Mouse (Mus musculus) c-Kit-positive CD71-negative TER-119-negative erythroid progenitor cells, embryonic 14.5 days (primary cell): ENCODE results near the gene Wdr83.

Source experiments
- DNase-seq: peaks from one replicate; pipeline ENCODE4 v3.0.0-alpha.2; 2013; ENCODE audit warnings: low read depth

Wdr83 gene

GRCm38 (mm10) chr8:85034764-85035163 lies 46.3 kb downstream of the Wdr83 start:
- peak; percentile 85 for DNase-seq

GRCm38 (mm10) chr8:85033867-85034266 lies 47.2 kb downstream of the Wdr83 start:
- no peak for DNase-seq

GRCm38 (mm10) chr8:85032622-85033311 lies 48.3 kb downstream of the Wdr83 start:
- no peak for DNase-seq

GRCm38 (mm10) chr8:85029271-85029670 lies 51.8 kb downstream of the Wdr83 start:
- no peak for DNase-seq

- DNase-seq: no peak
These were observed 53.2 kb downstream of the Wdr83 start for GRCm38 (mm10) chr8:85027922-85028321.

- DNase-seq: no peak
These were observed 53.6 kb downstream of the Wdr83 start for GRCm38 (mm10) chr8:85027516-85027855.

DNA sequence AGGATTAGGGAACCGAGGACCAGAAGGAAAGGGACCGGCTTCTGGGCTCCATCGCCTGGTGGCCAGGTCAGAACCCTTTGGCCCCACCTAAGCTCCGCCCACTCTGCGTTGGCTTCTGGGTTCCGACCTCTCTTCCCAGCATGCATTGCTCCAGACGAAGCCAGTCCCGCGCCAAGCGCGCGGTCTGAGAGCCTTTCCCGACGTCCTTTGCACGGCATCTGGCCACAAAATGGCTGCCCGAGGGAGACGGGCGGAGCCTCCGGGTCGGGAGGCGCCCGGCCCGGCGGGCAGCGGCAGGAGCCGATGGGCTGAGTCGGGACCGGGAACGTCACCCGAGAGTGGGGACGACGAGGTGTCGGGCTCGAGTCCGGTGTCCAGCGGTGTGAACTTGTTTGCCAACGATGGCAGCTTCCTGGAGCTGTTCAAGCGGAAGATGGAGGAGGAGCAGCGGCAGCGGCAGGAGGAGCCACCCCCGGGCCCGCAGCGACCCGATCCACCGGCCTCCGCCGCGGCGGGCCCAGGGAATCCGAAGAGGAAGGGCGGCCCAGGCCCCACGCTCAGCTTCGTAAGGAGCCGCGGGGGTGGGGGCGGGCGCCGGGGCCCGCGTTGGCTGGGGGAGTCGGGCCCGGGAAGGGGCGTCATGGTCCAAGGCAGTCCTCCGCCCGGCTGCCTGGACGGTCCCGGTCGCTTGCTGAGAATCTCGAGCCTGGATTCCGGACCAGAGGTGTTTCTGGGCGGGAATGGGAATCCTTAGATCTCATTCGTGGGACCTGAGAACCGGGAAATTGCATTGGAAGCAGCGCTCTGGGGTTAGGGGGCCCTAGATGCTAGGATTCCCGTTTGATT lies 54.2 kb downstream of the Wdr83 start, which contains the start of gene Trir:
Gene Trir (plus strand): TSS at position 154 of the 846 bp plus-strand sequence.
- DNase-seq: peak; percentile 98

DNA sequence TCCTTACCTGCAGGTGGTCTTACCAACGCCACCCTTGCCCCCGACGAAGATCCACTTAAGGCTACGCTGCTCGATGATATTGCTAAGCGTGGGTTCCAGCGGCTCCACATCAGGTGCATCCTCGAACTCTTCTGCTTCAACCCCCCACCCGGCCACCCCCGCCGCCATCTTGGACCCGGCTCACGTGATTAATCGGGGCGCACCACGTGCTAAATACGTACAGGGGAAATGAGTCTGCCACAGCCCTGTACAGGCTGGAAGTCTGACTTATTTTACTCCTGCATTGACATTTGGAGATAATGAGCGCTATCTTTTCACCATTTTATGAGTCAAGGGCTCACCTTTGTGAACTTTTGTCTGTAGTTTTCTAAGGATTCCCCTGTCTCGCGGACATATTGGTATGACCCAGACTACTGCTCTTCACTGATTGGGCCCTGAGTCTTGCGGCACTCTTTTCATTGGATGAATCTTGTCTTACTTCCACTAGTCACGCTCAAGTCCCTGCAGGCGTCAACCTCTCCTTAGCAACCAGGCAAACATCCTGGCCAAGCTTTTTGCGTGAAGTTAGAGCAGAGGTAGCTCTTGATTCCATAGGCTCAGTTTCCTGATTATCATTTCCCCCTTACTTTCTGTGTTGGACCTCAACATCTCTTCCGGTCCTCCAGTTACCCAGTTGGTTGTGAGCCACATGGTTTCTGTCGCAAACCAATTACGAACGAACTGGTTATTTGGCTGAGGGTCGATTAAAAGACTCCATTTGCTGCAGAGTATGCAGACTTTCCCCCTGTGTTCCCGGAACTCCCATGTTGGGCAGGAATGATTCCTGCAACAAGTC lies 55.8 kb downstream of the Wdr83 start, which contains the start of gene Asna1:
Gene Asna1 (minus strand): TSS at position 184 of the 835 bp plus-strand sequence.
- DNase-seq: peak; percentile 91
